Mouse (Mus musculus): Measurements from ENCODE around the gene Lin7a.

Lin7a gene

GRCm38 (mm10) chr10:107449496-107450330, 178.2 kb downstream of the Lin7a start:
- no peak for DNase-seq (ENCODE audit: low read depth, low spot score)

- no peak for DNase-seq (ENCODE audit: low read depth, low spot score)
Measured at GRCm38 (mm10) chr10:107467819-107468218, 196.3 kb downstream of the Lin7a start.
